Mouse (Mus musculus): ENCODE measurements at regions not wholly inside any gene's neighbourhood (a gene's known extent, or its start where the extent isn't known, plus 50 kb on each side); places are given as distances from the start of the nearest gene placed in this dataset.

GRCm38 (mm10) chr13:84565644-84566532, 343.8 kb downstream of the Tmem161b start:
- no peaks in the 10 kb centered on the region for H3K27me3 ChIP-seq (ENCODE audit: control insufficient read depth, insufficient read depth, low read length)
- no peaks in the 10 kb centered on the region for H3K36me3 ChIP-seq (ENCODE audit: control insufficient read depth, insufficient read depth, low read length)
- no peak for TF ChIP-seq EP300 (IDR thresholded peaks at IDR 0.05; ENCODE audit: insufficient read depth, low read depth, low read length)
- TF ChIP-seq POLR2A (IDR thresholded peaks at IDR 0.05; ENCODE audit: insufficient read depth, low read depth, low read length), result no peak
- no peak for TF ChIP-seq CTCF (IDR thresholded peaks at IDR 0.05)
- no peak overlapping the region for H3K27ac ChIP-seq
- H3K79me2 ChIP-seq (replicated peaks; ENCODE audit: control insufficient read depth, insufficient read depth, low read length), result no peaks in the 10 kb centered on the region
- no peak overlapping the region for H3K9ac ChIP-seq (ENCODE audit: low read depth, low read length)
- no peak for DNase-seq
- intact Hi-C loops (cut with DNase I), result loop anchor here (10.0 kb wide), 1 partner anchor 301 kb away; no protein-coding TSS in a partner anchor
- no peak overlapping the region for H3K4me3 ChIP-seq
- 69% methylated on average over 11 of the region's 11 CpGs for WGBS
- H3K4me1 ChIP-seq (ENCODE audit: control insufficient read depth, insufficient read depth, low read length), result no peaks in the 10 kb centered on the region

DNA sequence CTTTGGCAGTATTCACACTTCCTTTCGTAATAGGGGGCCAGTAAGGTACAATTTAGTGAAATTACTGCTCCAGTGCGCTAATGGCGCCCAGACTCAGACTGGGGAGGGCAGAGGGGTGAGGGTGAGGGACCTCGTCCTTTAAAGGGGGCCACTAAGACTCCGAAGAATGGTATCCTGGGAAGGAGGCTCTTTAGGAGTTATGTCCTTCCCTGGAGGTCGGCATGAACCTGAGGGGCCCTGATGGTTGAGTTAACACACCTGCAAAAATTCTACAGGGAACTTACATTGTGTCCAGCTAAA, 344.4 kb downstream of the Tmem161b start:
- H3K27ac ChIP-seq, result no peak overlapping the region
- no peaks in the 10 kb centered on the region for H3K27me3 ChIP-seq (ENCODE audit: control insufficient read depth, insufficient read depth, low read length)
- no peaks in the 10 kb centered on the region for H3K36me3 ChIP-seq (ENCODE audit: control insufficient read depth, insufficient read depth, low read length)
- H3K4me1 ChIP-seq (ENCODE audit: control insufficient read depth, insufficient read depth, low read length), result no peaks in the 10 kb centered on the region
- no peak for DNase-seq
- TF ChIP-seq POLR2A (IDR thresholded peaks at IDR 0.05; ENCODE audit: insufficient read depth, low read depth, low read length) (no peak), CTCF (IDR thresholded peaks at IDR 0.05) (no peak), EP300 (IDR thresholded peaks at IDR 0.05; ENCODE audit: insufficient read depth, low read depth, low read length) (no peak)
- H3K9ac ChIP-seq (ENCODE audit: low read depth, low read length), result no peak overlapping the region
- H3K79me2 ChIP-seq (replicated peaks; ENCODE audit: control insufficient read depth, insufficient read depth, low read length), result no peaks in the 10 kb centered on the region
- 84% methylated on average over 6 of the region's 6 CpGs for WGBS
- H3K4me3 ChIP-seq, result no peak overlapping the region
- intact Hi-C loops (cut with DNase I), result loop anchor here (10.0 kb wide), 1 partner anchor 302 kb away; no protein-coding TSS in a partner anchor

GRCm38 (mm10) chr13:84569371-84569770, 347.3 kb downstream of the Tmem161b start:
- no peak overlapping the region for H3K27ac ChIP-seq

DNA sequence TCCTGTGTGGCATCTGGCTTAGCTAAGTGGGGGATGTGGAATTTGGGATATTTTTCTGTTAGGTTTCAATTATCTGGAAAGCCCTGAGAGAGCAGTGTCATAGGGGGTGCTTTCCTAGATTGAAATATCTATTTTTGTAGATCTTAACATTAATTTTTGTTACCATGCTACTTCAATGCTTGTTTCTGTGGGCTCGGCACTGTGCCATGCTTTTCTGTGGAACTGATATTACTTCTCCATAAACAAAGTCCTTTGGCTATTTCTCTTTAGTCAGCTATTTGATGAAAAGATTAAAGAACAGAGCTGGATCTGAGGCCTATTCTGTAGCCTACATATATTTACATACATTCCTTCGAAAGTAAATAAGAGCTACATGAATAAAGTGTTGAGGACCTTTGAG, 348.1 kb downstream of the Tmem161b start:
- no peaks in the 10 kb centered on the region for H3K79me2 ChIP-seq (replicated peaks; ENCODE audit: control insufficient read depth, insufficient read depth, low read length)
- no peaks in the 10 kb centered on the region for H3K27me3 ChIP-seq (ENCODE audit: control insufficient read depth, insufficient read depth, low read length)
- 89% methylated on average over 2 of the region's 2 CpGs for WGBS
- DNase-seq, result no peak
- H3K4me1 ChIP-seq (ENCODE audit: control insufficient read depth, insufficient read depth, low read length), result no peaks in the 10 kb centered on the region
- no peaks in the 10 kb centered on the region for H3K36me3 ChIP-seq (ENCODE audit: control insufficient read depth, insufficient read depth, low read length)
- H3K9ac ChIP-seq (ENCODE audit: low read depth, low read length), result no peak overlapping the region
- intact Hi-C loops (cut with DNase I), result no loop called here
- no peak overlapping the region for H3K4me3 ChIP-seq
- no peak overlapping the region for H3K27ac ChIP-seq
- no peak for TF ChIP-seq POLR2A (IDR thresholded peaks at IDR 0.05; ENCODE audit: insufficient read depth, low read depth, low read length)
- TF ChIP-seq CTCF (IDR thresholded peaks at IDR 0.05), result no peak
- no peak for TF ChIP-seq EP300 (IDR thresholded peaks at IDR 0.05; ENCODE audit: insufficient read depth, low read depth, low read length)

More at GRCm38 (mm10) chr13:84569371-84569770, 347.3 kb downstream of the Tmem161b start:
- DNase-seq, result no peak
- no peaks in the 10 kb centered on the region for H3K79me2 ChIP-seq (replicated peaks; ENCODE audit: control insufficient read depth, insufficient read depth, low read length)
- no peaks in the 10 kb centered on the region for H3K4me1 ChIP-seq (ENCODE audit: control insufficient read depth, insufficient read depth, low read length)
- H3K9ac ChIP-seq (ENCODE audit: low read depth, low read length), result no peak overlapping the region
- no peak overlapping the region for H3K4me3 ChIP-seq
- H3K36me3 ChIP-seq (ENCODE audit: control insufficient read depth, insufficient read depth, low read length), result no peaks in the 10 kb centered on the region
- no peaks in the 10 kb centered on the region for H3K27me3 ChIP-seq (ENCODE audit: control insufficient read depth, insufficient read depth, low read length)
- TF ChIP-seq POLR2A (IDR thresholded peaks at IDR 0.05; ENCODE audit: insufficient read depth, low read depth, low read length) (no peak), CTCF (IDR thresholded peaks at IDR 0.05) (no peak), EP300 (IDR thresholded peaks at IDR 0.05; ENCODE audit: insufficient read depth, low read depth, low read length) (no peak)
- intact Hi-C loops (cut with DNase I), result loop anchor here (10.0 kb wide), 1 partner anchor 305 kb away; no protein-coding TSS in a partner anchor

- no peak overlapping the region for H3K4me3 ChIP-seq
- H3K9ac ChIP-seq (ENCODE audit: low read depth, low read length), result no peak overlapping the region
- no peaks in the 10 kb centered on the region for H3K27me3 ChIP-seq (ENCODE audit: control insufficient read depth, insufficient read depth, low read length)
- no peaks in the 10 kb centered on the region for H3K79me2 ChIP-seq (replicated peaks; ENCODE audit: control insufficient read depth, insufficient read depth, low read length)
- DNase-seq, result no peak
- WGBS, result 19% methylated on average over 10 of the region's 10 CpGs
- no peak overlapping the region for H3K27ac ChIP-seq
- H3K36me3 ChIP-seq (ENCODE audit: control insufficient read depth, insufficient read depth, low read length), result no peaks in the 10 kb centered on the region
- intact Hi-C loops (cut with DNase I), result no loop called here
- no peak for TF ChIP-seq POLR2A (IDR thresholded peaks at IDR 0.05; ENCODE audit: insufficient read depth, low read depth, low read length)
- no peak for TF ChIP-seq CTCF (IDR thresholded peaks at IDR 0.05)
- TF ChIP-seq EP300 (IDR thresholded peaks at IDR 0.05; ENCODE audit: insufficient read depth, low read depth, low read length), result no peak
- no peaks in the 10 kb centered on the region for H3K4me1 ChIP-seq (ENCODE audit: control insufficient read depth, insufficient read depth, low read length)
Observed at GRCm38 (mm10) chr13:84570984-84571844, 349.1 kb downstream of the Tmem161b start.
